Mouse (Mus musculus) megakaryocyte progenitor cell, adult 5-6 weeks (primary cell): Measurements from ENCODE around the gene Armc3. TPM values are rescaled to one million over a fixed set of nuclear protein-coding genes. Genes with fewer than 3 reads are reported as not detected.

ENCODE experiments used
- ATAC-seq: replicated peaks from 2 replicates; pipeline ENCODE4 v1.8.0; 2016; ENCODE audit warnings: mild to moderate bottlenecking, moderate TSS enrichment, inconsistent platforms; ENCODE audit not compliant: poor library complexity
- total RNA-seq, 2 experiments: library from RNA; stranded (forward) in 1 of 2; stranded (reverse) in 1 of 2; fragments of 157-497, 149-512 nt in 1 of 2; fragments of 200-1000 nt in 1 of 2; gene quantifications; 2 replicates each; pipeline versions ENCODE4 v1.2.3 to v1.2.4; 2015 to 2017

Gene Armc3
- 0.27 and 0.30 TPM in 2 replicates for total RNA-seq (2015)
- total RNA-seq (2017): 0.29 and 0.37 TPM in 2 replicates

GRCm38 (mm10) chr2:19198452-19199365 is at the start of gene Armc3:
Gene Armc3, plus strand, starts transcription at chr2:19199302.
- ATAC-seq: peak; percentile 83

- ATAC-seq: peak; percentile 68
Measured at GRCm38 (mm10) chr2:19152687-19153086, 46.4 kb upstream of the Armc3 start.

- peak; percentile 68 for ATAC-seq
Measured at GRCm38 (mm10) chr2:19156176-19156575, 42.9 kb upstream of the Armc3 start.

GRCm38 (mm10) chr2:19159539-19159938 is 39.6 kb upstream of the Armc3 start:
- no peak for ATAC-seq

GRCm38 (mm10) chr2:19160368-19161114 is 38.6 kb upstream of the Armc3 start:
- ATAC-seq: peak; percentile 63

GRCm38 (mm10) chr2:19164234-19164633 is 34.9 kb upstream of the Armc3 start:
- no peak for ATAC-seq

GRCm38 (mm10) chr2:19176827-19177236 is 22.3 kb upstream of the Armc3 start:
- no peak for ATAC-seq

GRCm38 (mm10) chr2:19199366-19199853 is 308 bp downstream of the Armc3 start:
- ATAC-seq: peak; percentile 9; the same call in 1 of the 2 replicates

- ATAC-seq: no peak
Measured at GRCm38 (mm10) chr2:19200112-19200511, 1.0 kb downstream of the Armc3 start.

GRCm38 (mm10) chr2:19201682-19202081 is 2.6 kb downstream of the Armc3 start:
- ATAC-seq: peak; percentile 80

GRCm38 (mm10) chr2:19234305-19234704 is 35.2 kb downstream of the Armc3 start:
- peak; percentile 68 for ATAC-seq

GRCm38 (mm10) chr2:19235193-19235592 is 36.1 kb downstream of the Armc3 start:
- ATAC-seq: peak; percentile 45

- ATAC-seq: peak; percentile 58
Measured at GRCm38 (mm10) chr2:19235614-19236013, 36.5 kb downstream of the Armc3 start.

- no peak for ATAC-seq
Measured at GRCm38 (mm10) chr2:19238771-19239170, 39.7 kb downstream of the Armc3 start.

GRCm38 (mm10) chr2:19249611-19250010 is 50.5 kb downstream of the Armc3 start:
- no peak for ATAC-seq

GRCm38 (mm10) chr2:19255037-19255436 is 55.9 kb downstream of the Armc3 start:
- ATAC-seq: no peak

GRCm38 (mm10) chr2:19257255-19257654 is 58.2 kb downstream of the Armc3 start:
- ATAC-seq: no peak

- ATAC-seq: no peak
Measured at GRCm38 (mm10) chr2:19260399-19260798, 61.3 kb downstream of the Armc3 start.

- peak; percentile 57 for ATAC-seq
Measured at GRCm38 (mm10) chr2:19263375-19263774, 64.3 kb downstream of the Armc3 start.

- ATAC-seq: no peak
Measured at GRCm38 (mm10) chr2:19265834-19266233, 66.7 kb downstream of the Armc3 start.

- no peak for ATAC-seq
Measured at GRCm38 (mm10) chr2:19267396-19267795, 68.3 kb downstream of the Armc3 start.
